Mouse (Mus musculus): Measurements from ENCODE around the gene C8a. TPM values are rescaled to one million over a fixed set of nuclear protein-coding genes. Genes with fewer than 3 reads are reported as not detected.

The C8a gene
- polyA plus RNA-seq, 1 experiment from 2014 or later: 0.73 TPM

DNA sequence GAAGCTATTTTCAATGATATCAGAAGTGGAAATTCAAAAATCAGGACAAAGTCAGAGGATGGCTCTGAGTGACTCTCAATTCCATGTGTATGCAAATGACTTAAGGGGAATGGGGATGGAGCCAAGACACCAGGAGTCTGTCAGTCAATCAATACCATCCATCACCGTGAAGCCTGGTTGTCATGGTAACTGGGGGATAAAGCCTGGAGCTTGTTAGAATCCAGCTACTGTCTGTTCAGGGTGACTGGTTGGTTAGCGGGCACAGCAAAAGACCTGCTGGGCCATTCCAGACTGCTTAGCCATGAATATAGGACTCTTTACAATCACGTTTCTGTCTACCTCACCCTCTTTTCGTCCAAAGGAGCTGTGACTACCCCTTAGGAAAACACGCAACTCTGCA lies 41.1 kb downstream of the C8a start:
- no peaks in the 10 kb centered on the region for H3K4me1 ChIP-seq
- WGBS: 58% methylated on average over 5 of the region's 5 CpGs
- no peaks in the 10 kb centered on the region for H3K36me3 ChIP-seq
- H3K27ac ChIP-seq: no peak overlapping the region
- H3K9me3 ChIP-seq: no peaks in the 10 kb centered on the region
- H3K4me3 ChIP-seq (replicated peaks): no peak overlapping the region
- no peak overlapping the region for H3K4me2 ChIP-seq
- H3K9ac ChIP-seq: no peak overlapping the region
- no peaks in the 10 kb centered on the region for H3K27me3 ChIP-seq (replicated peaks)
- no peak for ATAC-seq (ENCODE audit: insufficient read depth, low FRiP score, low read depth)

DNA sequence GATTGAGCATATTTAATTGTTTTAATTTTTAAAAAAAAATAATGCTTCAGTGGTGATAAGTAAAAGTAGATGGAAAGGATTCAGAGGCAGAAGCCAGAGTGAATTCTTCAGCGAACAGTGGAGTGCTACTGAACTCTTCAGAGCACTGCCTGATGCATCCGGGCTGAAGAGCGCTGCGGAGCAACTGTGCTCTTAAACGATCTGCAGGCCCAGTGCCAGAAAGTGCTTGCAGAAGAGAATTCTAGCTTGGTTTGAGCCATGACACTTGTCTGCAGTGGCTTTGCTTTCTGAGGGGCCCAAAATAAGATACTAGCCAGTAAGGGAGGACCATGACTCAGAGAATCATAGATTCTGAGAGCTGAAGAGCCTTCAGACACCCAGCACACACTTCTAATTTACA lies 47.3 kb downstream of the C8a start:
- no peak overlapping the region for H3K4me2 ChIP-seq
- no peak overlapping the region for H3K27ac ChIP-seq
- no peak overlapping the region for H3K9ac ChIP-seq
- H3K4me1 ChIP-seq: no peaks in the 10 kb centered on the region
- H3K36me3 ChIP-seq: no peaks in the 10 kb centered on the region
- no peaks in the 10 kb centered on the region for H3K9me3 ChIP-seq
- 54% methylated on average over 5 of the region's 5 CpGs for WGBS
- H3K27me3 ChIP-seq (replicated peaks): no peaks in the 10 kb centered on the region
- ATAC-seq (ENCODE audit: insufficient read depth, low FRiP score, low read depth): no peak
- H3K4me3 ChIP-seq (replicated peaks): no peak overlapping the region

DNA sequence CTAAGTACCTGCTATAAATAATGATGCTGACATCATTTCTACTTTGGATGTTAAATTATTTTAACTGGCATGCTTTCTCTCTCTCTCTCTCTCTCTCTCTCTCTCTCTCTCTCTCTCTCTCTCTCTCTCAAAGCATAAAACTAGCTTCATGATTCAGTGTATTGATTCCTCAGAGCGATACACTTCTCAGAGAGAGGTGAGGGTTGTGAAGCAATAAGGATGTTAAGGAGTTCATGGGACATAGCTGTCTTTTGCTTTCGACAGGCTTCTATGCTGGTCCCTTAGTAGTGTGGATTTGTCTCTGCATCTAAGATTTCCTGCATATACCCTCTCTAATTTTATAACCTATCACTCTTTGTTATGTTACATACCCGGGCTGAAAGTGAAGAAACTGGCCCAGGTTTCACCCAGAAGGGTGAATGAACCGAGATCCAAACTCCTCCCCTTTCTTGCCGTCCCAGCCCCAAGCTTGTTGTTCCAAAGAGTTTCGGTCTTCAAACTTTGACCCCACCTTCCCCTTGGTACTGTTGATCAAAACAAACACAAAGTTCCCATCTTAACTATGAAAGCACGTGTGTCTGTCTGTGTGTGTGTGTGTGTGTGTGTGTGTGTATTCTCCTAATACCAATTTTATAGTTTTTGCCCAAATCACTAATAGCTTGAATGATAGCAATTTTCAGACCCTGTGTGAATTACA lies 51.7 kb downstream of the C8a start:
- H3K9ac ChIP-seq: no peak overlapping the region

DNA sequence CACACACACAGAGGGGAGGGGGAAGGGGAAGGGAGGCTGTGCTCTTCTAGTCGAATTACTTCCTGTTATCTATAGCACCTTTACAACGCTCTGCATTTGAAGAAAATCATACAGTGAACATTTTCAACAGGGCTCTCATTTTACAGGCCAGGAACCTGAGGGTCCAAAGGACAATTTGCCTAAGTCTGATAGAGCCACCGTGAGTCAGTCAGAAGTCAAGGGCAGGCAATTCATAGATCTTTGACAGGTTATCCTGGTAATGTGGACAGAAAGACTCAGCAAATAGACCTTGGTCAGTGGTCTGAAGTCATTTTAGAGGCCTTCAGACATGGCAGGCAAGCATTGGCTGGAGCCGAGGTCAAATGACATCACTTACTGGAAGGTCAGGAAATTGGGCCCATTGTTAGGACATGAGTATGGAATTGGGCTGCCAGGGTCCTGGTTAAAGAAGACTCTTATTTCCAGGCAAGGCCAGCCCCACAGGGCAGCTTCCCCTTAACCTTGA lies 52.5 kb downstream of the C8a start:
- Histone ChIP-seq H3K4me1 (no peaks in the 10 kb centered on the region), H3K9ac (no peak overlapping the region), H3K27me3 (replicated peaks) (no peaks in the 10 kb centered on the region), H3K9me3 (no peaks in the 10 kb centered on the region), H3K36me3 (no peaks in the 10 kb centered on the region), H3K4me2 (no peak overlapping the region), H3K4me3 (replicated peaks) (no peak overlapping the region), H3K27ac (no peak overlapping the region)
- ATAC-seq (ENCODE audit: insufficient read depth, low FRiP score, low read depth): peak; percentile 47; the same call in 1 of the 2 replicates
- 46% methylated on average over 4 of the region's 4 CpGs for WGBS

More for the DNA sequence above, 51.7 kb downstream of the C8a start:
- no peak overlapping the region for H3K4me3 ChIP-seq (replicated peaks)
- no peak overlapping the region for H3K4me2 ChIP-seq
- H3K27me3 ChIP-seq (replicated peaks): no peaks in the 10 kb centered on the region
- H3K9me3 ChIP-seq: no peaks in the 10 kb centered on the region
- no peaks in the 10 kb centered on the region for H3K4me1 ChIP-seq
- H3K36me3 ChIP-seq: no peaks in the 10 kb centered on the region
- no peak overlapping the region for H3K27ac ChIP-seq
- ATAC-seq (ENCODE audit: insufficient read depth, low FRiP score, low read depth): no peak
- 64% methylated on average over 7 of the region's 7 CpGs for WGBS

DNA sequence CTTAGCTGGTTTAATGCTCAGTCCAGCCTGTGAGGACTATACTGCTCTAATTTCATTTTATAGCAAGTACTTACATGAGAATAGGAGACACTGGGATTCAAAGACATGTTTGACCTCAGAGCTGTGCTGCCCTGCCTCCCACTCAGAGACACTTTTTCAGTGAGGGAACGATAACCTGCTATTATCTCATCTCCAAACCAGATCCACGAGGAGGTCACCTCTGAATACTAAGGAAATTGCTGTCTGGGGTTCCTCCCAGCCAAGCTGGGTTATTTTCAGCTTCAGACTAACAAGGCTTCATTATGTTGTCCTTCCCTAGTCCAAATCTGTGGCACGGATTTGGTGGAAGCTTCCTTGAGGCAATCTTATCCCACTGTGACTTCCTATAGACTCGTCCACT lies 56.3 kb downstream of the C8a start:
- H3K27me3 ChIP-seq (replicated peaks): no peaks in the 10 kb centered on the region
- no peak overlapping the region for H3K4me2 ChIP-seq
- H3K27ac ChIP-seq: no peak overlapping the region
- H3K4me3 ChIP-seq (replicated peaks): no peak overlapping the region
- no peaks in the 10 kb centered on the region for H3K4me1 ChIP-seq
- no peaks in the 10 kb centered on the region for H3K9me3 ChIP-seq
- no peak overlapping the region for H3K9ac ChIP-seq
- 62% methylated on average over 4 of the region's 4 CpGs for WGBS
- no peak for ATAC-seq (ENCODE audit: insufficient read depth, low FRiP score, low read depth)
- H3K36me3 ChIP-seq: no peaks in the 10 kb centered on the region

DNA sequence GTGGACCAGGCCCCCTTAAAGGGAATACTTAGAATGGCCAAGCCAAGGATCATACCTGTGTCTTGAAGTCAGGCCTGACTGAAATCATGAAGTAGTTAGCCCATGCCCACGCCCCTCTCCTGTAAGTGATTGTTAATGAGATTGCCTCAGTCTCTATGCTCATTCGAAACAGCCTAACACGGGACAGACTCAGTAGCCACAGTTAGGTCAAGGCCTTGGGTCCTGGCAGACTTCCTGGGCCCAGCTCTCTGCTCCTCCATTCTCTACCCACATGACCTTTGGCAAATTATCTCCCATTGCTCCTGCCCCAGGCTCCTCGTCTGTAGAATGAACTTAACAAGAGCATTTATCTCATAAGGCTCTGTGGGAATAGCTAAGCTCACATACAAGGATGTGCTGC lies 57.2 kb downstream of the C8a start:
- H3K4me1 ChIP-seq: no peaks in the 10 kb centered on the region
- H3K36me3 ChIP-seq: no peaks in the 10 kb centered on the region
- WGBS: 71% methylated on average over 4 of the region's 4 CpGs
- H3K27ac ChIP-seq: no peak overlapping the region
- no peak overlapping the region for H3K4me2 ChIP-seq
- H3K9me3 ChIP-seq: no peaks in the 10 kb centered on the region
- H3K27me3 ChIP-seq (replicated peaks): no peaks in the 10 kb centered on the region
- no peak for ATAC-seq (ENCODE audit: insufficient read depth, low FRiP score, low read depth)
- H3K4me3 ChIP-seq (replicated peaks): no peak overlapping the region
- no peak overlapping the region for H3K9ac ChIP-seq

DNA sequence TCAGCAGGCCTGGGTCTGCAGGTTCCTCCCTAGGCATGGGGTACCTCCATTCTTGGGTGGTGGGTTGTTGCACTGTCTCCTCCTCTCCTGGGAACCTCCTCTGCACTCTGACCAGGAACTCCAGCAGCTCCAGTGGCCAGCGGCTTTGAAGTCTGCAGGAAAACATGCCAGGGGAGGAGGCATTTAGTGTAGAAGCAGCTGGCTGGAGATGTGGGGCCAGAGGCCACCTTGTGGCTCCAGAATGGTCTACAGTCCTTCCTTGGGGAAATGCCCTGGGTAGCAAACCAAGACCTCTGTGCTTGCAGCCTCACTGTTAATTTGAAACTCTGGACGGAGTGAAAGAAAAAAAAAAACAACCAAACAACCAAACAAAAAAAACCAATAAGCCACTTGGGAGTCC lies 58.7 kb downstream of the C8a start:
- WGBS: 39% methylated on average over 2 of the region's 2 CpGs
- Histone ChIP-seq H3K27ac (no peak overlapping the region), H3K4me3 (replicated peaks) (no peak overlapping the region), H3K27me3 (replicated peaks) (no peaks in the 10 kb centered on the region), H3K4me2 (no peak overlapping the region), H3K36me3 (no peaks in the 10 kb centered on the region), H3K4me1 (no peaks in the 10 kb centered on the region), H3K9me3 (no peaks in the 10 kb centered on the region), H3K9ac (no peak overlapping the region)
- no peak for ATAC-seq (ENCODE audit: insufficient read depth, low FRiP score, low read depth)

DNA sequence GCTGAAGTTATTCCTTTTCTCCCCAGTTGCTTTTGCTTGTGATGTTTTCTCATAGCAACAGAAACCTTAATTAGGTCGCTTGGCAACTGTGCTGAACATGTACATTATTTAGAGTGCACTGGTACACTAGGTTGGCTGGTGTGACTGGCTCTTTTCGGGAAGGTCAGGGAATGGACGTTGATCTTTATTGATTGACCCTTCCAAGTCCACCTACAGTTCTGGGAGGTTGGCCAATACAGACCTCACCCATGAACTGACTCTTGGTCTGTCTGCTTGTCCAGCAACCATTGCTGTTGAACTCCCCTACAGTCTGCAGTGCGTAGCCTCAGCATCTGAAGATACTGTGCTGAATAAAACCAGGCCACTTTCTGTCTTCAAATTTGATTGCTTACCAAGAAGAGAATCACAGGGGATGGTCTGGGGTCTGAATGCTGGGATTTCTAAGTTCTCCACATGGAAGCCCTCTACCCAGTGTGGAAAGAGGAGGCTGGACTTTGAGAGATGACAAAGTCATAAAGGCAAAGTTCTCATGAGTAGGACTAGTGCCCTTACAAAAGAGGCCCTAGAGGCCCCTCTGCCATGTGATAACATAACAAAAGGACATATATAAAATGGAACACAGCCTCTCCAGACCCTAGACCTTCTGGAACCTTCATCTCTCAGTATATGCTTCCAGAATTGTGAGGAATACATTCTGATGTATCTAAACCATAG lies 59.5 kb downstream of the C8a start:
- H3K9ac ChIP-seq: no peak overlapping the region
- no peaks in the 10 kb centered on the region for H3K36me3 ChIP-seq
- H3K27me3 ChIP-seq (replicated peaks): no peaks in the 10 kb centered on the region
- no peaks in the 10 kb centered on the region for H3K9me3 ChIP-seq
- no peaks in the 10 kb centered on the region for H3K4me1 ChIP-seq
- 80% methylated on average over 4 of the region's 4 CpGs for WGBS
- no peak for ATAC-seq (ENCODE audit: insufficient read depth, low FRiP score, low read depth)
- no peak overlapping the region for H3K4me2 ChIP-seq
- no peak overlapping the region for H3K27ac ChIP-seq
- no peak overlapping the region for H3K4me3 ChIP-seq (replicated peaks)

DNA sequence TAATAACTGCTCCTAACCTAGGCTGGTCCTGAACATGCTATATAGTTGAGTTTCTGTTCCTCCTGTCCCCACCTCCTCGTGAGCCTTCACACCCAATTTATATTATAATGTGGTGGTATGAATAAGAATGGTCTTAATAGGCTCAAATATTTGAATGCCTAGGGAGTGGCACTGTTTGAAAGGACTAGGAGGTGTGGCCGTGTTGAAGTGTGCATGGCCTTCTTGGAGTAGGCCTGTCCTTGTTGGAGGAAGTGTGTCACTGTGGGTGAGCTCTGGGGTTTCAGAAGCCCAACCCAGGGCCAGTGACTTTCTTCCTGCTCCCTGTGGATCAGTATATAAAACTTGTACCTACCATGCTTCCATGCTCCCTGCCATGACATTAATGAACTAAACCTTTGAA lies 62.6 kb downstream of the C8a start:
- no peak for ATAC-seq (ENCODE audit: insufficient read depth, low FRiP score, low read depth)
- Histone ChIP-seq H3K27ac (no peak overlapping the region), H3K4me2 (no peak overlapping the region), H3K4me3 (replicated peaks) (no peak overlapping the region), H3K36me3 (no peaks in the 10 kb centered on the region), H3K4me1 (no peaks in the 10 kb centered on the region), H3K9ac (no peak overlapping the region), H3K27me3 (replicated peaks) (no peaks in the 10 kb centered on the region), H3K9me3 (no peaks in the 10 kb centered on the region)
- WGBS: 66% methylated on average over 2 of the region's 2 CpGs

DNA sequence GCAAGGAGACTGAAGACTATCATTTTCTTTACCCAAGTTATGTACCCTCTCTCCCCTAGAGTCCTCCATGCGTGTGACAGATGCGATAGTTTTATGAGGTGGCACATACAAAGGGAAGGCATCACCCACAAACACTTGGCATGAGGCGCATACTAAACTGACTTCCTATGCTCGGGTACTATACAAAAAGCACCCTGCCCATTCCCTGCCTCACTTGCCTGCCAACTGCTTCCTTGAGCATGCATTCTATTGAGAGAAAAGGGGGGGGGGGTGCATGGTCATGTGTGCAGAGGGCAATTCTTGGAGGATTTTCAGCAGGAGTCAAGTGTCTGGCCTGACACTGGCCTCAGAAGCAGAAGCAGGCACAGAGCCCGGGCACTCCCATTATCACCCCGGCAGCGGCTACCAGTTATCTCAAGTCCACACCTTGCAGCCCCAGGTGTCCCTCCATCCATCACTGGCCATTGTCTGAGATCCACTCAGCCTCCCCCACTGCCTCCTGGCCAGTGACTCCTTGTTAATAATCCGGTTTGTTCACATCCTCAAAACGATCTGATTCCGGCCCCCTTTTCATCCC lies 65.4 kb downstream of the C8a start:
- no peak overlapping the region for H3K9ac ChIP-seq
- H3K27me3 ChIP-seq (replicated peaks): no peaks in the 10 kb centered on the region
- no peak for ATAC-seq (ENCODE audit: insufficient read depth, low FRiP score, low read depth)
- no peak overlapping the region for H3K27ac ChIP-seq
- WGBS: 47% methylated on average over 10 of the region's 10 CpGs
- H3K36me3 ChIP-seq: no peaks in the 10 kb centered on the region
- H3K4me1 ChIP-seq: no peaks in the 10 kb centered on the region
- no peak overlapping the region for H3K4me2 ChIP-seq
- no peaks in the 10 kb centered on the region for H3K9me3 ChIP-seq
- no peak overlapping the region for H3K4me3 ChIP-seq (replicated peaks)

DNA sequence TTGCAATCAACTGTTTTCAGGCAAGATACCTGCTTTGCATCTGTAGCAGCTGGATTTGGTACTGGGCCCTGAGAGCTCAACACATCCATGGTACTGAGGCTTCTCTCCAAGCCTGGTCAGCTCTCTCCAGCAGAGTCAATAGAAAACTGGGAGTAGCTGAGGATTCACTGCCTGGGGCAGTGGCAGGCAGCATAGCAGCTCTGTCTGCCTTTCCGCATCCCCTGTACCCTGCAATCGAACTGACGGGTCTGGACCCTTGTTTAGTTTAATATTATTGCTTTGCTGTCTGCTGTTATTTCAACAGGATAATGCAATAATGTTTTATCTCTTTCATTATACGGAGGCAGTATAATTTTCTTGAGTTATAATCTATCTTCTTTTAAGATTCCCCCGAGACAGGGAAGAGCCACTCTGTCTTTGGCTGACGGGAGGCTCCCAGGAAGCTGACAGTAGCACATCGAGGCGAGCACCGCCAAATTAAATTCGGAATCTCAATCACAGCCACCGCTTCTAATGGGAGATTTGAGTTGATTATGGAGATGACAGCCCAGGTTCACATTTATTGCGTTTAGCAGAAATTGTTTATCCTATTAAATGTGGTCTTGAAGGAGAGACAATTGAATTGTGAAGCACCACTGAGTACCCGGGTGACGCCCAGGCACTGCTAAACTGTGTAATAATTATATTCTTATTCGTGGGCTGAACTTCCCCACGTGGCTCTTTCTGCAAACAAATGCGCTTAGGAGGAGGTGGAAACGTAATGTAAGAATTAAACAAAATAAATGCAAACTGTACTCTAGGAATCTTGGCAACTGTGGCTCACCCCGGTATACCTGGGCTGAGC lies 70.6 kb downstream of the C8a start:
- no peaks in the 10 kb centered on the region for H3K36me3 ChIP-seq
- H3K4me3 ChIP-seq (replicated peaks): no peak overlapping the region
- no peak for ATAC-seq (ENCODE audit: insufficient read depth, low FRiP score, low read depth)
- no peak overlapping the region for H3K9ac ChIP-seq
- H3K27ac ChIP-seq: no peak overlapping the region
- no peaks in the 10 kb centered on the region for H3K27me3 ChIP-seq (replicated peaks)
- no peaks in the 10 kb centered on the region for H3K4me1 ChIP-seq
- no peaks in the 10 kb centered on the region for H3K9me3 ChIP-seq
- H3K4me2 ChIP-seq: no peak overlapping the region
- WGBS: 70% methylated on average over 19 of the region's 19 CpGs

DNA sequence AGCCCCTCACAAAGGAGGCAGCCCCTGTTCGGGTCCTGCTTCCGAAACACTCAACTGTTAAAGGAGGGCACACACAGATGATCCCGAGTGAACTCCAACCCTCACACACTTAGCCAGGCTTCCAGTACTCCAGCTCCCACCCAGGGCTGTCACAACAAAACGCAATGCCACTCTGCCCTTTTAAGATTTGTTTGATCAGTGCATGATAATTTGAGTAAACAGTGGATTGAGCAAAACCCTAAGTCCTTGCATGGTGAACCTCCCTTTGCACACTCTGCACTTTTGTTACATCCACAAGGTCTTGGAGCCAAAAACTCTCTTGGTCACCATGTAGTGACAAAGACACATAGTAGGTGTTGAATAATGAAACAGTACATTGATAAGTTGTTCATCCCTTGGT lies 72.1 kb downstream of the C8a start:
- H3K9ac ChIP-seq: no peak overlapping the region
- H3K4me2 ChIP-seq: no peak overlapping the region
- no peak overlapping the region for H3K4me3 ChIP-seq (replicated peaks)
- H3K27ac ChIP-seq: no peak overlapping the region
- WGBS: 59% methylated on average over 4 of the region's 4 CpGs
- H3K4me1 ChIP-seq: no peaks in the 10 kb centered on the region
- H3K27me3 ChIP-seq (replicated peaks): no peaks in the 10 kb centered on the region
- no peak for ATAC-seq (ENCODE audit: insufficient read depth, low FRiP score, low read depth)
- H3K36me3 ChIP-seq: no peaks in the 10 kb centered on the region
- H3K9me3 ChIP-seq: no peaks in the 10 kb centered on the region

All from stomach, embryonic 15.5 days (tissue).